Mouse (Mus musculus): Measurements from ENCODE around the gene Rapgef3. TPM values are rescaled to one million over a fixed set of nuclear protein-coding genes. Genes with fewer than 3 reads are reported as not detected.

The Rapgef3 gene
- polyA plus RNA-seq, 1 experiment from 2014 or later: 6.1 TPM

- no peak overlapping the region for H3K4me3 ChIP-seq (ENCODE audit: low read depth, low read length)
- 81% methylated on average over 6 of the region's 6 CpGs for WGBS
- H3K9ac ChIP-seq (replicated peaks; ENCODE audit: low read depth, low read length): no peak overlapping the region
- H3K4me2 ChIP-seq (replicated peaks; ENCODE audit: low read depth, low read length): no peak overlapping the region
- no peaks in the 10 kb centered on the region for H3K9me3 ChIP-seq (ENCODE audit: control insufficient read depth, low read depth, low read length)
- no peak for ATAC-seq (ENCODE audit: insufficient number of reproducible peaks, insufficient read depth, low FRiP score, low read depth)
- no peaks in the 10 kb centered on the region for H3K36me3 ChIP-seq (ENCODE audit: control insufficient read depth, insufficient read depth, low read length)
- no peaks in the 10 kb centered on the region for H3K4me1 ChIP-seq (ENCODE audit: control insufficient read depth, insufficient read depth, low read length)
- no peak overlapping the region for H3K27ac ChIP-seq (ENCODE audit: low read length)
- H3K27me3 ChIP-seq (ENCODE audit: control insufficient read depth, insufficient read depth, low read length): no peaks in the 10 kb centered on the region
These were observed 44.0 kb downstream of the Rapgef3 start for GRCm38 (mm10) chr15:97723536-97724345.

GRCm38 (mm10) chr15:97721008-97721701 is 46.6 kb downstream of the Rapgef3 start:
- no peak overlapping the region for H3K27ac ChIP-seq (ENCODE audit: low read length)

DNA sequence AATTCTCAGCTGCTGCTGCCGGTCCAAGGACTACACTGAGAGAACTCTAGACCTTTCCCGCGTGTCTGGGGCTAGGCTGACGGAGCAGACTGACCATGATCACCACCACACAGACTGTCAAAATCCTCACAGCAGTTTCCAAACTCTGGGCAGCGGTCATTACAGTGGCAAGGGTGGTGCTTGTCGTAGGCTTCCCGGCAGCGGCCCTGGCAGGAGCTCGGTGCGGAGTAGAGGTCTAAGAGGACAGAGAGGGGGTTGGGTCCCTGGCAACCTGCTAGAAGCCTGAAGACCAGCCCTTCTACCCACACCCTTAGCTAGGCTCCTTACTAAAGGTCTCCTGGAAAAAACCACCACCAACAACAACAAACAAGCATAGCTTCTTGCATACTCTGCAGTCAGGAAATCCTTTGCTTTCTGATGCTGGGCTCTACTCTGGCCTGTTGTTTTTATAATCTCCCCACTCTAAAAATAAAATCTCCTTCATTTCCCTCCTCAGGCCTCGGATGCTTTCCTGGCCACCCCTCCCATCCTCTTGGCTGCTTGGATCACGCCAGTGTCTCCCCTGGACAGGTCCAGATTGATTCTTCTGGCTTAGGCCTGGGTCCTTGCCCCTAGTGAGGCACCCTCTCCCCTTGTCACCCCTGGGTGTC is 47.6 kb downstream of the Rapgef3 start:
- H3K4me3 ChIP-seq (ENCODE audit: low read depth, low read length): no peak overlapping the region
- no peaks in the 10 kb centered on the region for H3K27me3 ChIP-seq (ENCODE audit: control insufficient read depth, insufficient read depth, low read length)
- ATAC-seq (ENCODE audit: insufficient number of reproducible peaks, insufficient read depth, low FRiP score, low read depth): no peak
- H3K27ac ChIP-seq (ENCODE audit: low read length): no peak overlapping the region
- H3K36me3 ChIP-seq (ENCODE audit: control insufficient read depth, insufficient read depth, low read length): no peaks in the 10 kb centered on the region
- WGBS: 73% methylated on average over 12 of the region's 12 CpGs
- no peaks in the 10 kb centered on the region for H3K4me1 ChIP-seq (ENCODE audit: control insufficient read depth, insufficient read depth, low read length)
- no peaks in the 10 kb centered on the region for H3K9me3 ChIP-seq (ENCODE audit: control insufficient read depth, low read depth, low read length)
- no peak overlapping the region for H3K4me2 ChIP-seq (replicated peaks; ENCODE audit: low read depth, low read length)
- no peak overlapping the region for H3K9ac ChIP-seq (replicated peaks; ENCODE audit: low read depth, low read length)

More at GRCm38 (mm10) chr15:97721008-97721701, 46.6 kb downstream of the Rapgef3 start:
- H3K9ac ChIP-seq (replicated peaks; ENCODE audit: low read depth, low read length): no peak overlapping the region
- H3K4me1 ChIP-seq (ENCODE audit: control insufficient read depth, insufficient read depth, low read length): no peaks in the 10 kb centered on the region
- H3K36me3 ChIP-seq (ENCODE audit: control insufficient read depth, insufficient read depth, low read length): no peaks in the 10 kb centered on the region
- no peaks in the 10 kb centered on the region for H3K9me3 ChIP-seq (ENCODE audit: control insufficient read depth, low read depth, low read length)
- H3K4me2 ChIP-seq (replicated peaks; ENCODE audit: low read depth, low read length): no peak overlapping the region
- ATAC-seq (ENCODE audit: insufficient number of reproducible peaks, insufficient read depth, low FRiP score, low read depth): no peak
- H3K27me3 ChIP-seq (ENCODE audit: control insufficient read depth, insufficient read depth, low read length): no peaks in the 10 kb centered on the region
- WGBS: 67% methylated on average over 15 of the region's 15 CpGs
- no peak overlapping the region for H3K4me3 ChIP-seq (ENCODE audit: low read depth, low read length)

GRCm38 (mm10) chr15:97719494-97719893 is 48.3 kb downstream of the Rapgef3 start:
- no peak overlapping the region for H3K27ac ChIP-seq (ENCODE audit: low read length)
- no peak overlapping the region for H3K9ac ChIP-seq (replicated peaks; ENCODE audit: low read depth, low read length)
- H3K27me3 ChIP-seq (ENCODE audit: control insufficient read depth, insufficient read depth, low read length): no peaks in the 10 kb centered on the region
- 92% methylated on average over 12 of the region's 12 CpGs for WGBS
- no peaks in the 10 kb centered on the region for H3K9me3 ChIP-seq (ENCODE audit: control insufficient read depth, low read depth, low read length)
- H3K4me1 ChIP-seq (ENCODE audit: control insufficient read depth, insufficient read depth, low read length): no peaks in the 10 kb centered on the region
- H3K4me3 ChIP-seq (ENCODE audit: low read depth, low read length): no peak overlapping the region
- no peak for ATAC-seq (ENCODE audit: insufficient number of reproducible peaks, insufficient read depth, low FRiP score, low read depth)
- no peak overlapping the region for H3K4me2 ChIP-seq (replicated peaks; ENCODE audit: low read depth, low read length)
- H3K36me3 ChIP-seq (ENCODE audit: control insufficient read depth, insufficient read depth, low read length): no peaks in the 10 kb centered on the region

DNA sequence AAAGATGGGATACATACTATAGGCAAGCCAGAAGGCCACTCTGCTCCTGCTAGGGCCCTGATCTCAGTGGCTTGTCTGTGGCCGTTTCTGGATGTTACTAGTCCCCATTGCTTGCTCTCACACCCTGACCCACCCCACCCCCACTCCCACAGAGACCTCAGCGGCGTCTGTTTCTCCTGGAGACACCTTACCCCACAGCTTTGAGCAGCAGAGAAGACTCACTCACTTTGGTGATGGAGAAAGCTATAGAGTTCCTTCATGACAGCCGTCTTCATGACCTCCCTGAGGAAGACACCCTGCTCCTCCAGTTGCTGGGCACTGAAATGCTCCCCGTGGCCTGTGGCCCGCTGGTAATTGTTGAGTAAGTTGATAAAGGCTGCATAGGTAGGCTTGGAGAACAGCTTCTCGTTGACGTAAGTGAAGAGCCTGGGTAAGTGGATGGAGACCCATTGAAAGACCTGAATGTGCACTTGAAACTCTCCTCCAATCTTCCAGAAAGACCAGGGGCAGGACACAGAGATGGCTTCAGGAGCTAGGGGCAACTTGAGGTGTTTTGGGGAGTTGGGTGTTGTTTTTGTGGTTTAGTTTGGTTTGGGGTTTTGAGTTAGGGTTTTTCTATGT is 49.1 kb downstream of the Rapgef3 start:
- WGBS: 83% methylated on average over 8 of the region's 8 CpGs
- Histone ChIP-seq H3K27ac (ENCODE audit: low read length) (no peak overlapping the region), H3K9ac (replicated peaks; ENCODE audit: low read depth, low read length) (no peak overlapping the region), H3K4me2 (replicated peaks; ENCODE audit: low read depth, low read length) (no peak overlapping the region), H3K9me3 (ENCODE audit: control insufficient read depth, low read depth, low read length) (no peaks in the 10 kb centered on the region), H3K27me3 (ENCODE audit: control insufficient read depth, insufficient read depth, low read length) (no peaks in the 10 kb centered on the region), H3K4me1 (ENCODE audit: control insufficient read depth, insufficient read depth, low read length) (no peaks in the 10 kb centered on the region), H3K36me3 (ENCODE audit: control insufficient read depth, insufficient read depth, low read length) (no peaks in the 10 kb centered on the region), H3K4me3 (ENCODE audit: low read depth, low read length) (no peak overlapping the region)
- no peak for ATAC-seq (ENCODE audit: insufficient number of reproducible peaks, insufficient read depth, low FRiP score, low read depth)

GRCm38 (mm10) chr15:97717861-97718534 is 49.8 kb downstream of the Rapgef3 start:
- ATAC-seq (ENCODE audit: insufficient number of reproducible peaks, insufficient read depth, low FRiP score, low read depth): no peak
- Histone ChIP-seq H3K9me3 (ENCODE audit: control insufficient read depth, low read depth, low read length) (no peaks in the 10 kb centered on the region), H3K27me3 (ENCODE audit: control insufficient read depth, insufficient read depth, low read length) (no peaks in the 10 kb centered on the region), H3K36me3 (ENCODE audit: control insufficient read depth, insufficient read depth, low read length) (no peaks in the 10 kb centered on the region), H3K27ac (ENCODE audit: low read length) (no peak overlapping the region), H3K4me2 (replicated peaks; ENCODE audit: low read depth, low read length) (no peak overlapping the region), H3K9ac (replicated peaks; ENCODE audit: low read depth, low read length) (no peak overlapping the region), H3K4me1 (ENCODE audit: control insufficient read depth, insufficient read depth, low read length) (no peaks in the 10 kb centered on the region), H3K4me3 (ENCODE audit: low read depth, low read length) (no peak overlapping the region)
- 21% methylated on average over 12 of the region's 12 CpGs for WGBS

GRCm38 (mm10) chr15:97716782-97717181 is 51.0 kb downstream of the Rapgef3 start:
- Histone ChIP-seq H3K27ac (ENCODE audit: low read length) (no peak overlapping the region), H3K4me1 (ENCODE audit: control insufficient read depth, insufficient read depth, low read length) (no peaks in the 10 kb centered on the region), H3K4me2 (replicated peaks; ENCODE audit: low read depth, low read length) (no peak overlapping the region), H3K9ac (replicated peaks; ENCODE audit: low read depth, low read length) (no peak overlapping the region), H3K27me3 (ENCODE audit: control insufficient read depth, insufficient read depth, low read length) (no peaks in the 10 kb centered on the region), H3K36me3 (ENCODE audit: control insufficient read depth, insufficient read depth, low read length) (no peaks in the 10 kb centered on the region), H3K4me3 (ENCODE audit: low read depth, low read length) (no peak overlapping the region), H3K9me3 (ENCODE audit: control insufficient read depth, low read depth, low read length) (no peaks in the 10 kb centered on the region)
- WGBS: 89% methylated on average over 11 of the region's 11 CpGs
- ATAC-seq (ENCODE audit: insufficient number of reproducible peaks, insufficient read depth, low FRiP score, low read depth): no peak

DNA sequence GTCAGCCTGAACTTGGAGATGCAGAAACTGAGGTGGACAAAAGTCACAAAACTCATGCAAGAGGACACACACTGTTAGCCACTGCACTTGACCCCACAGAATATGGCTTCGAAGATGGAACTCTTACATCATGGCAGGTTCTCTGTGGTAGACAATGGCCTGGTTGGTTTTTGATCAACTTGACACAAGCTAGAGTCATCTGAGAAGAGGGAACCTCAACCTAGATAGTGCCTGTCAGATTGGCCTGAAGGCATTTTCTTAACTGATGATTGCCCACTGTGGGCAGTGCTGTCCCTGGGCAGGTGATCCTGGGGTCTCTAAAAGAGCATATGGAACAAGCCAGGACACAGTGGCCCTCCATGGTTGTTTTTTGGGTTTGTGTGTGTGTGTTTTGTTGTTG is 52.0 kb downstream of the Rapgef3 start:
- H3K4me1 ChIP-seq (ENCODE audit: control insufficient read depth, insufficient read depth, low read length): no peaks in the 10 kb centered on the region
- WGBS: 93% methylated on average over 1 of the region's 1 CpGs
- no peaks in the 10 kb centered on the region for H3K9me3 ChIP-seq (ENCODE audit: control insufficient read depth, low read depth, low read length)
- H3K27me3 ChIP-seq (ENCODE audit: control insufficient read depth, insufficient read depth, low read length): no peaks in the 10 kb centered on the region
- ATAC-seq (ENCODE audit: insufficient number of reproducible peaks, insufficient read depth, low FRiP score, low read depth): no peak
- H3K9ac ChIP-seq (replicated peaks; ENCODE audit: low read depth, low read length): no peak overlapping the region
- H3K36me3 ChIP-seq (ENCODE audit: control insufficient read depth, insufficient read depth, low read length): no peaks in the 10 kb centered on the region
- no peak overlapping the region for H3K4me2 ChIP-seq (replicated peaks; ENCODE audit: low read depth, low read length)
- H3K27ac ChIP-seq (ENCODE audit: low read length): no peak overlapping the region
- H3K4me3 ChIP-seq (ENCODE audit: low read depth, low read length): no peak overlapping the region

All from stomach, embryonic 14.5 days (tissue).